Mouse (Mus musculus): ENCODE data around the gene Fam120a.

- TF ChIP-seq CTCF (IDR thresholded peaks at IDR 0.05; ENCODE audit: low read depth, low read length) (no peak), POLR2A (IDR thresholded peaks at IDR 0.05; ENCODE audit: borderline replicate concordance, low read depth, low read length) (no peak)
Measured at GRCm38 (mm10) chr13:48929535-48930110, 38.2 kb downstream of the Fam120a start.

Measured in bone marrow macrophage, adult 2 months (primary cell).